Mouse (Mus musculus) kidney, embryonic 14.5 days (tissue): ENCODE results near the gene Copg2. TPM values are rescaled to one million over a fixed set of nuclear protein-coding genes. Genes with fewer than 3 reads are reported as not detected.

Source experiments
- ATAC-seq: fragments of 200-750 bp; cut with Nextera tagmentation; 2 replicates; pipeline ENCODE4 v1.8.0; 2017; ENCODE audit warnings: moderate number of reproducible peaks, mild to moderate bottlenecking, moderate TSS enrichment, moderate library complexity; ENCODE audit not compliant: low FRiP score, low TSS enrichment
- H3K27ac ChIP-seq: fragments of 300-500 bp; sonication (generic); 2 replicates; pipeline ENCODE4 v1.5.1; 2014; ENCODE audit warnings: low read depth, mild to moderate bottlenecking, low read length, moderate library complexity, mixed read lengths
- H3K27me3 ChIP-seq: fragments of 300-500 bp; sonication (generic); 2 replicates; pipeline ENCODE4 v1.6.1; 2014; ENCODE audit warnings: mild to moderate bottlenecking, low read length; ENCODE audit not compliant: control insufficient read depth, insufficient read depth
- H3K36me3 ChIP-seq: fragments of 300-500 bp; sonication (generic); 2 replicates; pipeline ENCODE4 v1.6.1; 2014; ENCODE audit warnings: low read length, mixed read lengths; ENCODE audit not compliant: control insufficient read depth, insufficient read depth
- H3K4me1 ChIP-seq: fragments of 300-500 bp; sonication (generic); 2 replicates; pipeline ENCODE4 v1.6.1; 2014; ENCODE audit warnings: low read length, mixed read lengths; ENCODE audit not compliant: control insufficient read depth, insufficient read depth
- H3K4me2 ChIP-seq: fragments of 300-500 bp; sonication (generic); replicated peaks from 2 replicates; pipeline ENCODE4 v1.6.1; 2014; ENCODE audit warnings: low read depth, mild to moderate bottlenecking, low read length
- H3K4me3 ChIP-seq: fragments of 300-500 bp; sonication (generic); 2 replicates; pipeline ENCODE4 v1.5.1; 2014; ENCODE audit warnings: mild to moderate bottlenecking, low read length
- H3K9ac ChIP-seq: fragments of 300-500 bp; sonication (generic); 2 replicates; pipeline ENCODE4 v1.6.1; 2014; ENCODE audit warnings: low read depth, mild to moderate bottlenecking, low read length, moderate library complexity
- H3K9me3 ChIP-seq: fragments of 300-500 bp; sonication (generic); 2 replicates; pipeline ENCODE4 v1.6.1; 2016; ENCODE audit warnings: low read length; ENCODE audit not compliant: control insufficient read depth
- WGBS: fragments of 180-500 bp; shearing (Covaris S2); extraction: QIAGEN DNeasy Blood & Tissue Kit; methylation state at CpG from one replicate; pipeline ENCODE4 v1.1.7; 2014; 5-methylcytosine and 5-hydroxymethylcytosine counted together
- polyA plus RNA-seq: library from polyadenylated mRNA; unstranded; fragments of >200 nt; fragmentation: Nextera tagmentation; extraction: Ambion mirVana; gene quantifications from 2 replicates; pipeline ENCODE4 v1.2.1, GENCODE M21; 2014

Copg2 gene
- polyA plus RNA-seq, 1 experiment from 2014 or later = 30.1 TPM

DNA sequence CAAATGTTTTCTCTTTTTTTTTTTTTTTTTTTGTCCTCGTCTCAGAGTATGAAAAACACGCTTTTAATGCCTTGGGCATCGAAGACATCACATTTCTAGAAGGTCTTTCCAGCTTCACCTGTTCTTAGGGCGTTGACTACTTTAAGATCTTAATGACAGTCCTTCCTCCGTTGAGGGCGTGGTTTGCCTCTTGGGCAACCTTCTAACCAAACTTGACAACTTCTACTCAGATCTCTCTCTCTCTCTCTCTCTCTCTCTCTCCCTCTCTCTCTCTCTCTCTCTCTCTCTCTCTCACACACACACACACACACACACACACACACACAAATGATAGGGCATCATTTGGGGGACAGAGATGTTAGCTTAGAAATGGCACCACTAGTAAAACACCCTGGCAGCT, 926 bp upstream of the Copg2 start:
- WGBS = 75% methylated on average over 6 of the region's 6 CpGs
- Histone ChIP-seq H3K27me3 (no peaks in the 10 kb centered on the region), H3K4me2 (no peak overlapping the region), H3K4me3 (no peak overlapping the region), H3K4me1 (no peaks in the 10 kb centered on the region; the same call in 1 of the 2 replicates), H3K9ac (no peak overlapping the region), H3K9me3 (no peaks in the 10 kb centered on the region), H3K27ac (no peak overlapping the region), H3K36me3 (no peaks in the 10 kb centered on the region)
- ATAC-seq = no peak

- no peak for ATAC-seq
- WGBS = 20% methylated on average over 8 of the region's 8 CpGs
Observed at GRCm38 (mm10) chr6:30896986-30897327, 363 bp upstream of the Copg2 start.

GRCm38 (mm10) chr6:30895819-30896194, 787 bp downstream of the Copg2 start:
- no peak; the same call in 1 of the 2 replicates for ATAC-seq
- peak overlapping the region; percentile 69 for H3K4me3 ChIP-seq
- no peaks in the 10 kb centered on the region; the same call in 1 of the 2 replicates for H3K4me1 ChIP-seq
- H3K4me2 ChIP-seq = peak overlapping the region; percentile 58
- H3K27me3 ChIP-seq = no peaks in the 10 kb centered on the region
- H3K27ac ChIP-seq = peak overlapping the region; percentile 97
- WGBS = 12% methylated on average over 3 of the region's 3 CpGs
- H3K9me3 ChIP-seq = no peaks in the 10 kb centered on the region
- no peaks in the 10 kb centered on the region; the same call in 1 of the 2 replicates for H3K36me3 ChIP-seq
- H3K9ac ChIP-seq = peak overlapping the region; percentile 74

More at GRCm38 (mm10) chr6:30896986-30897327, 363 bp upstream of the Copg2 start:
- Histone ChIP-seq H3K9me3 (no peaks in the 10 kb centered on the region), H3K27ac (peak overlapping the region; percentile 97), H3K4me3 (peak overlapping the region; percentile 69), H3K4me2 (peak overlapping the region; percentile 57), H3K4me1 (no peaks in the 10 kb centered on the region; the same call in 1 of the 2 replicates), H3K36me3 (no peaks in the 10 kb centered on the region; the same call in 1 of the 2 replicates), H3K9ac (peak overlapping the region; percentile 74), H3K27me3 (no peaks in the 10 kb centered on the region)

DNA sequence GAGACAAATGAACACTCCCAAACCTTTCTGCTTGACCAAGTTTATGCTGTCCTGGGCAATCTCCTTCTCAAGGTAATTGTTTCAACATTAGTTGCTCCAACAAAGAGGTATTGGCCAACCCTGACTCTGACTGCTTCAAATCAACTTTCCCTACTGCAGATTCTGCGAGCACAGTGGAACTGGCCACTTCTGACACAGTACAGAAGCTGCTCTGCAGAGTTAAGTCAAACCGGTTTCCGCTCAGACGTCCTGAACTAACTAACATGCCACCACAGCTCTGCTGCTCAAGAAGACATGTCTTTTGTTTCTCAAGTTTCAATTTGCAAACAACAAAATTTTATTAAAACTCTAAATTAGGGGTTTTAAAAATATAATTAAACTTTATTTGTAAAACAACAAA, 3.5 kb downstream of the Copg2 start:
- no peaks in the 10 kb centered on the region; the same call in 1 of the 2 replicates for H3K4me1 ChIP-seq
- no peak overlapping the region for H3K27ac ChIP-seq
- no peaks in the 10 kb centered on the region for H3K27me3 ChIP-seq
- H3K36me3 ChIP-seq = peaks cover 10% of the 10 kb centered on the region; the same call in 1 of the 2 replicates
- no peak overlapping the region for H3K9ac ChIP-seq
- H3K4me2 ChIP-seq = no peak overlapping the region
- ATAC-seq = no peak
- no peak overlapping the region for H3K4me3 ChIP-seq
- WGBS = 78% methylated on average over 4 of the region's 4 CpGs
- no peaks in the 10 kb centered on the region for H3K9me3 ChIP-seq

- Histone ChIP-seq H3K4me1 (no peaks in the 10 kb centered on the region), H3K36me3 (peaks cover 12% of the 10 kb centered on the region; the same call in 1 of the 2 replicates), H3K4me3 (no peak overlapping the region), H3K9me3 (no peaks in the 10 kb centered on the region), H3K27ac (no peak overlapping the region), H3K4me2 (no peak overlapping the region), H3K9ac (no peak overlapping the region), H3K27me3 (no peaks in the 10 kb centered on the region)
- no peak for ATAC-seq
Observed at GRCm38 (mm10) chr6:30891761-30892160, 4.8 kb downstream of the Copg2 start.

- Histone ChIP-seq H3K27me3 (no peaks in the 10 kb centered on the region), H3K4me1 (no peaks in the 10 kb centered on the region), H3K36me3 (peaks cover 27% of the 10 kb centered on the region; the same call in 1 of the 2 replicates), H3K27ac (no peak overlapping the region), H3K4me3 (no peak overlapping the region), H3K9ac (no peak overlapping the region), H3K4me2 (no peak overlapping the region), H3K9me3 (no peaks in the 10 kb centered on the region)
- 91% methylated on average over 3 of the region's 3 CpGs for WGBS
- no peak for ATAC-seq
Observed at GRCm38 (mm10) chr6:30884856-30885255, 11.7 kb downstream of the Copg2 start.

GRCm38 (mm10) chr6:30883491-30883890, 13.1 kb downstream of the Copg2 start:
- H3K36me3 ChIP-seq = peaks cover 22% of the 10 kb centered on the region; the same call in 1 of the 2 replicates
- ATAC-seq = no peak
- no peak overlapping the region for H3K27ac ChIP-seq
- no peaks in the 10 kb centered on the region for H3K27me3 ChIP-seq
- H3K9ac ChIP-seq = no peak overlapping the region
- no peak overlapping the region for H3K4me2 ChIP-seq
- no peaks in the 10 kb centered on the region for H3K4me1 ChIP-seq
- WGBS = 93% methylated on average over 4 of the region's 4 CpGs
- H3K9me3 ChIP-seq = no peaks in the 10 kb centered on the region
- H3K4me3 ChIP-seq = no peak overlapping the region

- peaks cover 10% of the 10 kb centered on the region; the same call in 1 of the 2 replicates for H3K36me3 ChIP-seq
- no peaks in the 10 kb centered on the region for H3K27me3 ChIP-seq
- no peaks in the 10 kb centered on the region for H3K4me1 ChIP-seq
- H3K9me3 ChIP-seq = peaks cover 4% of the 10 kb centered on the region; the same call in 1 of the 2 replicates
- H3K9ac ChIP-seq = no peak overlapping the region
- ATAC-seq = no peak
- H3K27ac ChIP-seq = no peak overlapping the region
- no peak overlapping the region for H3K4me2 ChIP-seq
- H3K4me3 ChIP-seq = no peak overlapping the region
Observed at GRCm38 (mm10) chr6:30876661-30877060, 19.9 kb downstream of the Copg2 start.

GRCm38 (mm10) chr6:30866501-30866900, 30.1 kb downstream of the Copg2 start:
- no peaks in the 10 kb centered on the region for H3K36me3 ChIP-seq
- H3K9me3 ChIP-seq = no peaks in the 10 kb centered on the region
- no peaks in the 10 kb centered on the region for H3K4me1 ChIP-seq
- no peak for ATAC-seq
- 97% methylated on average over 1 of the region's 1 CpGs for WGBS
- H3K4me2 ChIP-seq = no peak overlapping the region
- no peak overlapping the region for H3K27ac ChIP-seq
- no peaks in the 10 kb centered on the region for H3K27me3 ChIP-seq
- H3K4me3 ChIP-seq = no peak overlapping the region
- H3K9ac ChIP-seq = no peak overlapping the region
